Mouse (Mus musculus) neural tube, embryonic 12.5 days (tissue): ENCODE results near the gene Hcfc1. TPM values are rescaled to one million over a fixed set of nuclear protein-coding genes. Genes with fewer than 3 reads are reported as not detected.

ENCODE experiments used
- ATAC-seq: fragments of 200-750 bp; cut with Nextera tagmentation; 2 replicates; pipeline ENCODE4 v1.8.0; 2017; ENCODE audit warnings: low read depth, mild to moderate bottlenecking, moderate TSS enrichment, moderate library complexity; ENCODE audit not compliant: low FRiP score
- H3K27ac ChIP-seq: fragments of 300-500 bp; sonication (generic); 2 replicates; pipeline ENCODE4 v1.5.1; 2016
- H3K27me3 ChIP-seq: fragments of 300-500 bp; sonication (generic); replicated peaks from 2 replicates; pipeline ENCODE4 v1.6.1; 2016; ENCODE audit warnings: mild to moderate bottlenecking
- H3K36me3 ChIP-seq: fragments of 300-500 bp; sonication (generic); 2 replicates; pipeline ENCODE4 v1.6.1; 2016; ENCODE audit warnings: mild to moderate bottlenecking
- H3K4me1 ChIP-seq: fragments of 300-500 bp; sonication (generic); 2 replicates; pipeline ENCODE4 v1.6.1; 2016
- H3K4me2 ChIP-seq: fragments of 300-500 bp; sonication (generic); replicated peaks from 2 replicates; pipeline ENCODE4 v1.6.1; 2016; ENCODE audit warnings: mild to moderate bottlenecking
- H3K4me3 ChIP-seq: fragments of 300-500 bp; sonication (generic); 2 replicates; pipeline ENCODE4 v1.5.1; 2016
- H3K9ac ChIP-seq: fragments of 300-500 bp; sonication (generic); 2 replicates; pipeline ENCODE4 v1.6.1; 2016; ENCODE audit warnings: mild to moderate bottlenecking
- H3K9me3 ChIP-seq: fragments of 300-500 bp; sonication (generic); 2 replicates; pipeline ENCODE4 v1.6.1; 2016; ENCODE audit warnings: mild to moderate bottlenecking
- WGBS: fragments of 180-500 bp; shearing (Covaris S2); methylation state at CpG from one replicate; pipeline ENCODE4 v1.1.7; 2016; 5-methylcytosine and 5-hydroxymethylcytosine counted together
- polyA plus RNA-seq: library from polyadenylated mRNA; unstranded; fragments of >200 nt; fragmentation: Nextera tagmentation; extraction: Ambion mirVana; gene quantifications from 2 replicates; pipeline ENCODE4 v1.2.1, GENCODE M21; 2016

The Hcfc1 gene
- polyA plus RNA-seq = 66.0 and 67.8 TPM in 2 replicates

- Histone ChIP-seq H3K9ac (peak within 1 kb of the TSS; percentile 70), H3K4me1 (peaks cover 20% of the 10 kb centered on the region), H3K27me3 (no peaks in the 10 kb centered on the region), H3K4me2 (peak within 1 kb of the TSS; percentile 77), H3K27ac (peak within 1 kb of the TSS; percentile 92), H3K36me3 (peaks cover 4% of the 10 kb centered on the region; the same call in 1 of the 2 replicates), H3K4me3 (peak within 1 kb of the TSS; percentile 73), H3K9me3 (no peaks in the 10 kb centered on the region)
- peak; percentile 83 for ATAC-seq
- WGBS = 17% methylated on average over 58 of the region's 58 CpGs
Observed at GRCm38 (mm10) chrX:73966248-73967176, at the start of gene Hcfc1. TSS of gene Hcfc1 (minus strand) at chrX:73966357.

GRCm38 (mm10) chrX:74014597-74014996 is 48.4 kb upstream of the Hcfc1 start:
- Histone ChIP-seq H3K27ac (no peak overlapping the region), H3K36me3 (peaks cover 3% of the 10 kb centered on the region), H3K9ac (no peak overlapping the region), H3K9me3 (no peaks in the 10 kb centered on the region), H3K4me3 (no peak overlapping the region), H3K4me1 (no peaks in the 10 kb centered on the region), H3K27me3 (no peaks in the 10 kb centered on the region), H3K4me2 (no peak overlapping the region)
- 100% methylated on average over 1 of the region's 1 CpGs for WGBS
- ATAC-seq = no peak

- Histone ChIP-seq H3K9ac (no peak overlapping the region), H3K27me3 (no peaks in the 10 kb centered on the region), H3K4me3 (no peak overlapping the region), H3K9me3 (no peaks in the 10 kb centered on the region), H3K36me3 (no peaks in the 10 kb centered on the region), H3K27ac (no peak overlapping the region), H3K4me2 (no peak overlapping the region), H3K4me1 (no peaks in the 10 kb centered on the region)
- ATAC-seq = no peak
- WGBS = 21% methylated on average over 8 of the region's 8 CpGs
Observed at GRCm38 (mm10) chrX:74008063-74008462, 41.9 kb upstream of the Hcfc1 start.

GRCm38 (mm10) chrX:74006401-74006800 is 40.2 kb upstream of the Hcfc1 start:
- ATAC-seq = no peak
- H3K9me3 ChIP-seq = no peaks in the 10 kb centered on the region
- H3K4me3 ChIP-seq = no peak overlapping the region
- H3K4me2 ChIP-seq = no peak overlapping the region
- no peaks in the 10 kb centered on the region for H3K4me1 ChIP-seq
- H3K27me3 ChIP-seq = no peaks in the 10 kb centered on the region
- H3K36me3 ChIP-seq = no peaks in the 10 kb centered on the region
- no peak overlapping the region for H3K9ac ChIP-seq
- 89% methylated on average over 21 of the region's 21 CpGs for WGBS
- no peak overlapping the region for H3K27ac ChIP-seq

- H3K27ac ChIP-seq = no peak overlapping the region
- 76% methylated on average over 2 of the region's 2 CpGs for WGBS
- no peak for ATAC-seq
- no peaks in the 10 kb centered on the region for H3K4me1 ChIP-seq
- H3K36me3 ChIP-seq = no peaks in the 10 kb centered on the region
- no peak overlapping the region for H3K9ac ChIP-seq
- H3K27me3 ChIP-seq = no peaks in the 10 kb centered on the region
- no peak overlapping the region for H3K4me3 ChIP-seq
- no peaks in the 10 kb centered on the region for H3K9me3 ChIP-seq
- H3K4me2 ChIP-seq = no peak overlapping the region
Observed at GRCm38 (mm10) chrX:74003644-74004043, 37.5 kb upstream of the Hcfc1 start.

- WGBS = 86% methylated on average over 3 of the region's 3 CpGs
- no peak overlapping the region for H3K4me3 ChIP-seq
- no peaks in the 10 kb centered on the region for H3K27me3 ChIP-seq
Observed at GRCm38 (mm10) chrX:74001024-74001423, 34.9 kb upstream of the Hcfc1 start.

GRCm38 (mm10) chrX:73998911-73999869 is 33.0 kb upstream of the Hcfc1 start:
- H3K9me3 ChIP-seq = no peaks in the 10 kb centered on the region
- H3K4me3 ChIP-seq = no peak overlapping the region
- no peaks in the 10 kb centered on the region for H3K36me3 ChIP-seq
- H3K9ac ChIP-seq = no peak overlapping the region
- peak overlapping the region; percentile 30; the same call in 1 of the 2 replicates for H3K4me2 ChIP-seq
- ATAC-seq = peak; percentile 89
- H3K27me3 ChIP-seq = no peaks in the 10 kb centered on the region
- H3K27ac ChIP-seq = no peak overlapping the region
- no peaks in the 10 kb centered on the region for H3K4me1 ChIP-seq
- WGBS = 28% methylated on average over 8 of the region's 8 CpGs

More at GRCm38 (mm10) chrX:74001024-74001423, 34.9 kb upstream of the Hcfc1 start:
- Histone ChIP-seq H3K9me3 (no peaks in the 10 kb centered on the region), H3K9ac (no peak overlapping the region), H3K4me1 (no peaks in the 10 kb centered on the region), H3K27ac (no peak overlapping the region), H3K36me3 (no peaks in the 10 kb centered on the region), H3K4me2 (no peak overlapping the region)
- ATAC-seq = no peak

- Histone ChIP-seq H3K27ac (no peak overlapping the region), H3K4me3 (no peak overlapping the region), H3K36me3 (no peaks in the 10 kb centered on the region), H3K4me1 (no peaks in the 10 kb centered on the region), H3K4me2 (no peak overlapping the region), H3K9me3 (no peaks in the 10 kb centered on the region), H3K9ac (no peak overlapping the region), H3K27me3 (no peaks in the 10 kb centered on the region)
- WGBS = 81% methylated on average over 1 of the region's 1 CpGs
- no peak for ATAC-seq
Observed at GRCm38 (mm10) chrX:73977783-73978182, 11.6 kb upstream of the Hcfc1 start.

GRCm38 (mm10) chrX:73976283-73976682 is 10.1 kb upstream of the Hcfc1 start:
- no peaks in the 10 kb centered on the region for H3K4me1 ChIP-seq
- H3K27me3 ChIP-seq = no peaks in the 10 kb centered on the region
- no peak for ATAC-seq
- H3K9ac ChIP-seq = no peak overlapping the region
- 94% methylated on average over 2 of the region's 2 CpGs for WGBS
- no peak overlapping the region for H3K27ac ChIP-seq
- H3K36me3 ChIP-seq = no peaks in the 10 kb centered on the region
- no peak overlapping the region for H3K4me2 ChIP-seq
- H3K4me3 ChIP-seq = no peak overlapping the region
- no peaks in the 10 kb centered on the region for H3K9me3 ChIP-seq

- Histone ChIP-seq H3K9me3 (no peaks in the 10 kb centered on the region), H3K27me3 (no peaks in the 10 kb centered on the region), H3K4me3 (no peak overlapping the region), H3K36me3 (no peaks in the 10 kb centered on the region), H3K4me1 (no peaks in the 10 kb centered on the region), H3K4me2 (no peak overlapping the region), H3K27ac (no peak overlapping the region), H3K9ac (no peak overlapping the region)
- no peak for ATAC-seq
- WGBS = 78% methylated on average over 4 of the region's 4 CpGs
Observed at GRCm38 (mm10) chrX:73972774-73973173, 6.6 kb upstream of the Hcfc1 start.

GRCm38 (mm10) chrX:73970781-73971180 is 4.6 kb upstream of the Hcfc1 start:
- Histone ChIP-seq H3K36me3 (no peaks in the 10 kb centered on the region), H3K27me3 (no peaks in the 10 kb centered on the region), H3K4me1 (no peaks in the 10 kb centered on the region), H3K4me3 (no peak overlapping the region), H3K4me2 (no peak overlapping the region), H3K9ac (no peak overlapping the region), H3K27ac (no peak overlapping the region), H3K9me3 (no peaks in the 10 kb centered on the region)
- ATAC-seq = no peak

GRCm38 (mm10) chrX:73969729-73970128 is 3.6 kb upstream of the Hcfc1 start:
- no peaks in the 10 kb centered on the region for H3K27me3 ChIP-seq
- WGBS = 89% methylated on average over 2 of the region's 2 CpGs
- H3K4me1 ChIP-seq = 0 out of 2 replicates have a peak, but pooled peaks cover under 1% of the 10 kb centered on the region
- ATAC-seq = no peak
- H3K4me3 ChIP-seq = no peak overlapping the region
- no peak overlapping the region for H3K4me2 ChIP-seq
- no peaks in the 10 kb centered on the region for H3K9me3 ChIP-seq
- H3K9ac ChIP-seq = no peak overlapping the region
- no peaks in the 10 kb centered on the region for H3K36me3 ChIP-seq
- no peak overlapping the region for H3K27ac ChIP-seq
